Mouse (Mus musculus) right cerebral cortex, postnatal 10 days (tissue): ENCODE data around the gene Gstm2.
A peak's percentile ranks its signal among the peaks of the same experiment; 100 is the strongest.
"Not testable (repeated sequence)": the region's sequence is repeated elsewhere in the genome, so short reads cannot be mapped to it uniquely, and the experiment has no call there.

Source experiments
- DNase-seq, 2 experiments: peaks; one replicate each; pipeline ENCODE4 v3.0.0; 2021; ENCODE audit warnings: low spot score in 2 of 2

Gene Gstm2

DNA sequence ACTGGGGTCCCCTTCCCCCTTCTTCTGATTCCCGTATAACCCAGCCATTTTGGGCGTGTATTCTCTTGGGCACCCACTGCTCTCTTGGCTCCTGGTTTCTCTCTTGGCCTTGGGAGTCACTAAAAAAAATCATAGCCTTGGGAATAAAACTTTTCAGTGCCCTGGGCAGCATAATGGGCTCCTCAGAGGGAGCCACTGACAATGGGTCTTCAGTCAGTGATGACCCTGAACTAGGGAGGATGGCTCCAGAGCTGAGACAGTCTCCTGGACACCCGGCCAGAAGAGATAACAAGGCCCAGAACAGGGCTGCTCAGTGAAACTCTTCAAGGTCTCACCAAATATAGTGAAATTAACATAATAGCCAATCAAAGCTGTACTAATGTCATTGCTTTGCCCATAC lies 12.3 kb upstream of the Gstm2 start:
- peak in 1 of 2 experiments; percentile 6 for DNase-seq

GRCm38 (mm10) chr3:107996576-107996975 lies 10.3 kb upstream of the Gstm2 start:
- no peak for DNase-seq

- not testable (repeated sequence) for DNase-seq
These were observed 9.7 kb upstream of the Gstm2 start for GRCm38 (mm10) chr3:107995974-107996373.

GRCm38 (mm10) chr3:107985141-107985540 lies 1.1 kb downstream of the Gstm2 start:
- not testable (repeated sequence) for DNase-seq

DNA sequence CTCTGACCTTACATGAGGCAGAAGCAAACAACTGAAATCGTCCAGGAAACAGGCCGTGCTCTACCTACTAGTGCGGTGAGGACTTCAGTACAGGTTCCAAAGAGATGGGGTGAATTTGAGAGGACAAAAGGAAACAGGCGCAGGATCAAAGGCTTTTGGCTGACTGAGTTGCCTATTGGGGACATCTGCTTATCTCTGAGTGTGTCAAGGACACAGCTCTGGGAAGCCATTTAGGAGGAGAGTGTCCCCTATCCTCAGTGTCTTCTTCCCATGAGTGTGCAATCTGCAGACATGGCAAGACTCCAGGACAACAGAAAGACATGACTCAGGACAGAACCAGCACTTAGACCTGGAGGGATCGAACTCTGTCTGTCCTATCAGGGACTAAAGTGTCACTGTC lies 1.8 kb downstream of the Gstm2 start:
- no peak for DNase-seq

GRCm38 (mm10) chr3:107983771-107984170 lies 2.5 kb downstream of the Gstm2 start:
- DNase-seq = no peak

DNA sequence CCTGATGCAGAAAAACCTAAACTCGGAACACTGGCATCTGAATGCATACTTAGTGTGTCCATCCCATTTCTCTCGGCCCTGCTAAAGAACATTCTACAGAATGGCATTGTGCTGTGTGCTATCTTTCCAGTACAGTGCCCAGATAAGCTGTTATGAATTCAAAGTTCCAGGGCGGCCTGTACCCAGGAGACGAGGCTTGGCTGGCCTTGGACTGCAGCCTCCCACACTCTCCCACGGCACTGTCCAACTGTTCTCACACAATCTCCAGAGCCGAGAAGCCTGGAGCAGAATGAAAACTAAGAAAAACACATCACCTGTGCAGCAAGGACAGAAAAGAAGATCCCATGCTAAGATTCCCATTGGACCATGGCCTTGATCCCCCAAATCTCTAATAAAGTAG lies 3.5 kb downstream of the Gstm2 start:
- DNase-seq = no peak

- peak in 1 of 2 experiments; percentile 20 for DNase-seq
These were observed 5.0 kb downstream of the Gstm2 start for GRCm38 (mm10) chr3:107981261-107981660.

DNA sequence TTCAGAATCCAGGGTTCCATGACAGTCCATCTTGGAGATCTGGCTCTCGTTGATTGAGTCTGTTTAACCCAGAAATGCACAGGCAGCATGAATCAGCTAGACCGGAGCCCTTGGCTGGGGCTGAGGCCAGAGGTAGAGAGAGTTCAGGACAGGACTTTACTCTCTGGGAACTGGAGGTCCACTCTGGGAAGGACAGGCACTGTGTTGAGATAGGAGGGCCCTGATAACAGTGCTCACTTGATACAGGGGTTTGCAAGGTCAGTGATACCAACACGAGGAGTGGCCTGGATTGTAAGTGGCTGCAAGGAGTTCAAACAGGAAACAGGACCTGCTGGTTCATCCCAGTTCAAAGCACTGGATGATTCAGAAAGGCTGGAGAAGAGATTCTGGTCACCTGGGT lies 8.6 kb downstream of the Gstm2 start:
- DNase-seq = peak in 1 of 2 experiments; percentile 3

DNA sequence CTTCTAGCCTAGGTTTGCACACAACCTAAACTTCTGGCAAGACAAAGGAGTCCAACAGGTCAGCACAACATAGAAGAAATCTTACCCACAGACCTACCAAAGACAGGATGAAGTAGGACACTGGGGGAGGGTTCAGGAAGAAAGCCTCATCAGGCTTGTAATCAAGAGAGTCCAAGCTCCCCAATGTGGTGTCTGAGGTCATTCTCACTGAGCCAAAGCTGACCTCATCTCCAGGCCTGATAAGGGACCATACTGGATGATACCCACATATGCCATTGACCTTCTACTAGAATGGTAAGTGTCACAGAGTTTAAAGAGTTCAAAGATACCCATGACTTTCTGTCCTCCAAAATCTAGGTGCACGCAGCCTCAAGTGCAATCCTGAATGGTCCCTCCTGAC lies 12.0 kb downstream of the Gstm2 start:
- no peak for DNase-seq

DNA sequence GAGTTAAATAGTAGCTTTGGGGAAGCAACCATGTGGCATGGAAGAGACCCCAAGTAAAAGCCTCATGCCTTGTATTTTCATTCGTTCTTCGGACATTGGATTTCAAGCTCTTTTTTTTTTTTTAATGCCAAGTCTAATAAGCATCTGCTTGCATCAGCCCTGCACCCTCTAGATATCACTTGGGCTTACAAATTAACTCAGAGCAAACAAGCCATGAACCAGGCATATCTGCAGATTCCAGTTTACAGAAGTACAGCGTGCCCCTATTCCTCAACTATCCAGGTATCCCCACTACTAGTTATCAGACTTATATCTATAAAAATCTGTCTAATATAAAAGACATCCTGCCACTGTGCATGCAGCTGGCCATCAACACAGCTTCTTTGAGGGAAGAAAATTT lies 14.2 kb downstream of the Gstm2 start:
- no peak for DNase-seq

DNA sequence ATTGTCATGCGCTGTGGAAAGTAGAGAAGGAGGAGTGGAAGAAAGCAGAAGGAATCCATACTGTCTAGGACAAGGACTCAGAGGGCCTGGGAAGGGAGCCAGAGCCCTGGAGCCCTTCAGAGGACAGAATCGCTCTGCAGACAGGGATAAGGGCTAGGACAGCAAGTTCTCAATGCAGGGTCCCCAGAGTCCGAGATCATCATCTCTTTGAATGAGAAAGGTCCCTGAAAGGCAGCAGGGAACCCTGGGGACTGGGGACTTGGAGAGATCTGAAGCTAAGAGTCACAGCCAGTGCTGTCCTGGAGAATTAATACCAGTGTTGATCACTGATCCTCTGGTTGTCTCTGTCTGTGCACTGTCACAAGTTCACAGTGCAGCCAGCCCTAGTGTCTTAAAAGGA lies 15.2 kb downstream of the Gstm2 start:
- not testable (repeated sequence) for DNase-seq

DNA sequence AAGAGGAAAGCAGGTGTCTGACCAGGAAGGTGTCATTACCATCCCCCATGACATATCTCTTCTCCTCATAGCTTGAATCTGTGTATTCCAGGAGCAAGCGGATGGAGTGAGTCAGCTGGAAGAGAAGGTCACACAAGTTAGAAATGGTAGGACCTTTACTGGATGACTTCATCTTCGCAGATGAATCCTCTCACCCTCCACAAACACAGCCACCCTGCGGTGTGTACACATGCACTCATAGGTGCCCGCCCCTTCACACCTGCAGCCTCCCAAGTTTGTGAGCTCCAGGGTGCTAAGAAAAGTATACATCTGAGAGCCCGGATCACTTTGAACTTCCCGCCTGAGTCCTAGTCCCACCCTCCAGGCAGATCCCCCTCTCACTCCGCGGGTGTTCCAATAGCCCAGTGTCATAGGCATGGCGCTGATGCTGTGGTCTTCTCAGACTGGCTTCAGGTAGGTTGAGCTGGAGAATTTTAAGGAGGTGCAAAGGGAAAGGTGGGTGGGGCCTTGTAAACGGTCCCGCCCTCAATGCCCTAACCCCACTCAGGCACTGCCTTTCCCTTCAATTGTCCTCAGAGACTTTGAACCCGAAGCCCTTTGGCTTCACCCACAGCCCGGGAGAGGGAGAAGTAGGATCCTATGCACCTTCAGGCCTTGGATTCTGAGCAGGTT lies 17.4 kb downstream of the Gstm2 start, which contains the start of gene Gstm3:
Gene Gstm3 (minus strand): TSS at position 560 of the 672 bp plus-strand sequence.
- no peak for DNase-seq

- DNase-seq = no peak
These were observed 19.6 kb downstream of the Gstm2 start for GRCm38 (mm10) chr3:107966631-107967030.

GRCm38 (mm10) chr3:107965592-107965991 lies 20.7 kb downstream of the Gstm2 start:
- no peak for DNase-seq

- DNase-seq = no peak
These were observed 21.5 kb downstream of the Gstm2 start for GRCm38 (mm10) chr3:107964656-107965308.

DNA sequence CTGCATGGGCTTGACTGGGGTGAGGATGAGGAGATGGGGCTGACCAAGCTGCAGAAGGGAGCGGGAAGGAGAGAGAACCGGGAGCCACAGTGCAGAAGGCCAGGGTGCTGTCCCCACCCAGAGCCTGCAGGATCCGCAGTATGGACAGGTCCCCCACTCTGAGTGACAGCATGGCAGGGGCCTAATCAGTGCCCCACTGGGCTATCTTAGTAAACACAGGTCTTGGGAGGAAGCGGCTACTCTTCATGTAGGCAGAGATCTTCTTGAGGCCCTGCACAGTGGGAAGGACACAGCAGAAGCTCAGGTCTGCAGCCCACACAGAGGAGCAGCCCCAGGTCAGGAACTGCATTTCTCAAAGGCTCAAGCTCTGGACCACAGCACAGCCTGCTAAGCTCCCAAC lies 22.2 kb downstream of the Gstm2 start:
- DNase-seq = no peak

GRCm38 (mm10) chr3:107955260-107955659 lies 31.0 kb downstream of the Gstm2 start:
- DNase-seq = not testable (repeated sequence)

GRCm38 (mm10) chr3:107953906-107954305 lies 32.3 kb downstream of the Gstm2 start:
- DNase-seq = no peak

GRCm38 (mm10) chr3:107953328-107953755 lies 32.9 kb downstream of the Gstm2 start:
- DNase-seq = peak; percentile 79 to 82

- DNase-seq = no peak
These were observed 35.7 kb downstream of the Gstm2 start for GRCm38 (mm10) chr3:107950531-107950930.

DNA sequence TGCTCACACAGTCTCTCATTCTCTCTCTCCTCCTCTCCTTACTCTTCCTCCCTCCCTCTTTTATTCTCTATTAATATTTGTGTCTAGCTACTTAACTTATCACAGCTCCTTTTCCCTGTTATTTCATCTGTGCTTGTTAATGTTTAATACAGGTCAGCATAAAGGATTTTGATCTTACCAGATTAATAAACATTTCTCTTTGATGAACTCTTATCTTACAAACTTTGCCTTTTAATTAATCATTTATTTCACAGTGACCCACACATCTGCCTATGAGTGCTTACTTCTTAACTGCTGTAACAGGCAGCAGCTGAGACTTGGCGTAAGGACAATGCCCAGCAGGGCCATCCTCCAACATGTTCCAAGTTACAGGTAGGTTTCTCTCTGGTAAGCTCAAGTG lies 36.8 kb downstream of the Gstm2 start:
- DNase-seq = not testable (repeated sequence)

DNA sequence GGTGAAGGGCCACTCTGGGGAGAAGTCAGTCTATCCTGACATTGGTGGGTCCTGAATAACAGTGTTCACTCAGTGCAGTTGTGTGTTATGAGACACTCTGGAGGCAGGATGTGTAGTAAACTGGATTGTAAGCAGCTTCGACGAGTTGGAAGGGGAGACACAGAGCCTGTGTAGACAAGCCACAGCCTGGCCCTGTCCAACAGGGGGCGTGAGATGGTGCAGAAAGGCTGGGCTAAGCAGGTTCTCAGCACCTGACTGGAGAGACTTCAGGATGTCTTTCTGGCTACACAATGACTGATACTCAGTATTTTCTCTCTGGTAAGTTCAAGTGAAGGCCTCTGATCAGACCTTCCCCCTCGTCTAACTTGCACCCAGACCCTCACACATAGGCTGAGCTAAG lies 40.5 kb downstream of the Gstm2 start:
- no peak for DNase-seq
